Mouse (Mus musculus): ENCODE results near the gene Ica1. TPM values are rescaled to one million over a fixed set of nuclear protein-coding genes. Genes with fewer than 3 reads are reported as not detected.

Gene Ica1
- polyA plus RNA-seq, 1 experiment from 2014 or later, result 18.5 TPM

DNA sequence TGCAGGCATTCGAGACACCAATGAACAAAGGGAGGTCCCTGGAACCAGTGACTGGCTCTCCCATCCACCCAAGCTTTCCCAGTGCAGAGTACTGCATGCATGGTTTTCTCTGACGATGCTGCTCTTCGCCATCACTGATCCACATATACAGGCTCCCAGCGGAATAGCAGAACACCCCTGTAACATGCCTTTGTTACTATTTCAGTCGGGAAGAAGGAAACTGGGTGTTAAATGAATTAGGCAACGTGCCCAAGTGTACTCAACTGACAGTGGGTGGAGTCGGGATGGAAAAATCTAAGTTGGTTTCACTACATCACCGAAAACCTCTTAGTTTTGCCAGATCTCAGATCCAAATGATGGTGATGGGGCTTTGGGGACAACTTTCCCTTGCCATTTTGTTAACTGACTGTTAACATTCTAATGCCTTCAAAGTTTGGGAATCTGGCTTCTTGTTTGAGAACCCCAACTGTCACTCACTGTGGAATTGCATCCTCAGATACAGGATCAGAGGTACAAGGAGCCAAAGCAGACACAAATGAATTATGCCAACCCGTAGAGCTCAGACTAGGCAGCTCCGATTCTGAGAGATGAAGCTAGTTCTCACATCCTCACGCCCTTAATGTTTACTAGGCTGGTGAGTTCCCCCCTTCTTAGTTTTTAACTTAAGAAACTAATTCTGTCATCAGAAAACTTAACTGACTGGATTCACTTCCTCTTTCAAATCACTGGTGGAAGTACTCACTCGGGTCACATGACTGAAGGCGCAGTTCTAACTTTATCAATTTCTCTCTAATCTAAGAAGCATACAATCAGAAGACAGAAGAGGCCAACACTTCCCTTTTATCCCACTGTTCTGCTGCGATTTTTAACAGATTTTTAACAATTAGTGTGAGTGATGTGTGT is 91.4 kb downstream of the Ica1 start:
- Histone ChIP-seq H3K9ac (ENCODE audit: low read length) (no peak overlapping the region), H3K9me3 (ENCODE audit: control insufficient read depth, low read length) (no peaks in the 10 kb centered on the region), H3K27me3 (ENCODE audit: control insufficient read depth, insufficient read depth, low read length) (no peaks in the 10 kb centered on the region), H3K4me3 (ENCODE audit: low read depth, low read length) (no peak overlapping the region), H3K27ac (ENCODE audit: low read depth, low read length) (no peak overlapping the region), H3K4me1 (ENCODE audit: control insufficient read depth, insufficient read depth, low read length) (no peaks in the 10 kb centered on the region), H3K4me2 (ENCODE audit: low read depth) (no peak overlapping the region), H3K36me3 (ENCODE audit: control insufficient read depth, insufficient read depth, low read length) (no peaks in the 10 kb centered on the region)
- DNase-seq (ENCODE audit: low spot score), result no peak
- WGBS, result 90% methylated on average over 14 of the region's 14 CpGs
- ATAC-seq (ENCODE audit: insufficient read depth, low FRiP score, low TSS enrichment), result no peak

DNA sequence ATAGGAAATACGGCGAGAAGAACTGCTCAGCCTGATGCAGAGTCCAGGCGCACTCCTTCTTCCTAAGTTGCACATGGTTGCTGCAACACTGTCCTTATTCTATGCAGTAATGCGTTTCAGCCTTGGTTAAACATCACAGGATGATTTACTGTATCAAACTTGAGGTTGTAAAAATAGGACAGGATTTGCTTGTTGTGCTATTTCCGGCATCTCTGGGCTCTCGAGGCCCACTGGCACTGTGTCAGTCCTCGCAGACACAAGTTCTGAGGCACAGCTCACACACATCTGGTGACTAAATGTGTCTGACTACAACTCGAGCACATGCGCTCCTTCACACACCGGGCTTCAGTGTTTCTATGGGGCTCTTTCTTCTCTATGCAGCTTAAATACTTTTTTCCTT is 94.9 kb downstream of the Ica1 start:
- Histone ChIP-seq H3K4me3 (ENCODE audit: low read depth, low read length) (no peak overlapping the region), H3K27me3 (ENCODE audit: control insufficient read depth, insufficient read depth, low read length) (no peaks in the 10 kb centered on the region), H3K4me2 (ENCODE audit: low read depth) (no peak overlapping the region), H3K36me3 (ENCODE audit: control insufficient read depth, insufficient read depth, low read length) (no peaks in the 10 kb centered on the region), H3K27ac (ENCODE audit: low read depth, low read length) (no peak overlapping the region), H3K4me1 (ENCODE audit: control insufficient read depth, insufficient read depth, low read length) (no peaks in the 10 kb centered on the region), H3K9ac (ENCODE audit: low read length) (no peak overlapping the region), H3K9me3 (ENCODE audit: control insufficient read depth, low read length) (no peaks in the 10 kb centered on the region)
- ATAC-seq (ENCODE audit: insufficient read depth, low FRiP score, low TSS enrichment) (no peak), DNase-seq (ENCODE audit: low spot score) (no peak)
- WGBS, result 88% methylated on average over 10 of the region's 10 CpGs

DNA sequence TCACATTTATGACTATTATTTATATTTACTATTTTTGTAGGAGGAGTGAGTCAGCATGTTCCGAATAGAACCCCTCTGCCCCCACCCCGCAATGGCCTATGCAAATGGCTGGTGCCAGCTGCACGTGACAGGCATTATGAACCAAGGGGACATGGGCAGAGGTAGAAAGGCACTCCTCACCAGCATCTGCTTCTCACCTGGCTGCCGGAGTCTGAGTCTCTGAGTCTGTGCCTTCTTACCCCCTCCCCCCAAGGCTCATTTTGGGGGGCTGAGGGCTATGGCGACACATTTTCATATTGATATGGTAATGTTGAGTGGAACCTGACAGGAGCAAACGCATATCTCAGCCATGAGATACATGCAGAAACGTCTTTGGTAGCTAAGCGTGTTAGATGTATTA is 97.4 kb downstream of the Ica1 start:
- DNase-seq (ENCODE audit: low spot score) (no peak), ATAC-seq (ENCODE audit: insufficient read depth, low FRiP score, low TSS enrichment) (no peak)
- 90% methylated on average over 8 of the region's 8 CpGs for WGBS
- Histone ChIP-seq H3K36me3 (ENCODE audit: control insufficient read depth, insufficient read depth, low read length) (no peaks in the 10 kb centered on the region), H3K27me3 (ENCODE audit: control insufficient read depth, insufficient read depth, low read length) (no peaks in the 10 kb centered on the region), H3K9ac (ENCODE audit: low read length) (no peak overlapping the region), H3K27ac (ENCODE audit: low read depth, low read length) (no peak overlapping the region), H3K4me1 (ENCODE audit: control insufficient read depth, insufficient read depth, low read length) (no peaks in the 10 kb centered on the region), H3K4me2 (ENCODE audit: low read depth) (no peak overlapping the region), H3K4me3 (ENCODE audit: low read depth, low read length) (no peak overlapping the region), H3K9me3 (ENCODE audit: control insufficient read depth, low read length) (no peaks in the 10 kb centered on the region)

DNA sequence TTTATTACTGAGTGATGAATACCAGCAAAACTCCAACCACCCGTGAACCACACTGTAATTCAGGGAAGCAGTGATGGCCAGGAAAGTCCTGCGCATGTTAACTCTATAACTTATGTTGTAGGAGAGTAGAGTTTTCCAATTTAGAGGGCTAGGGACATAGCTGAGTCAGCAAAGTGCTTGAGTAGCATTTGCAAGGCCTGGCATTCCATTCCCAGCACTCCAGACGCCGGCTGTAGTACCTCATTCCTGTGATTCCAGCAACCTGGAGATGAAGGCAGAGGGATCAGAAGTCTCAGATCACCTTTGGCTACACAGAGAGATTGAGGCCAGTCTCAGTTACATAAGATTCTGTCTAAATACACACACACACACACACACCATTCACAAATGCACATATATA is 105.3 kb downstream of the Ica1 start:
- no peak for ATAC-seq (ENCODE audit: insufficient read depth, low FRiP score, low TSS enrichment)
- H3K4me3 ChIP-seq (ENCODE audit: low read depth, low read length), result no peak overlapping the region
- 90% methylated on average over 4 of the region's 4 CpGs for WGBS

DNA sequence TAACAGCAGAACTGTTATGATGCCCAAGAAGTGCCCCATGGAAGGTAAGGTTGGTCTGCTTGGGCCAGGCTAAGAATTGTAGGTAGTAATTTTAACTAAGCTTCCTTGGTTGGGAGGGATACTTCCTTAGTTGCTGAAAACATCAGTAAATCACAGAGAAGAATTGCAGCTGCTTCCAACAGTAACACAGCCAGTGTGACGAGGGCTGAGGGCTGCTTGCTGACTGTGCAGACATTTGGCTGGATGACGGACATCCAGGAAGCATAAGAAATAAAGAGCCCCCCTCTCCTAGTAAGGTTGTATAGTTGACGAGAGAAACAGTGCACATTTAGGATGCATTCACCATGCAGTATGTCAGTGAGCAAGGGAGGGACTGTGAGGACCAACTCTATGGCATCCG is 108.9 kb downstream of the Ica1 start:
- WGBS, result 70% methylated on average over 4 of the region's 4 CpGs

More for the DNA sequence above, 105.3 kb downstream of the Ica1 start:
- H3K9ac ChIP-seq (ENCODE audit: low read length), result no peak overlapping the region
- H3K9me3 ChIP-seq (ENCODE audit: control insufficient read depth, low read length), result no peaks in the 10 kb centered on the region
- no peaks in the 10 kb centered on the region for H3K27me3 ChIP-seq (ENCODE audit: control insufficient read depth, insufficient read depth, low read length)
- H3K4me2 ChIP-seq (ENCODE audit: low read depth), result no peak overlapping the region
- DNase-seq (ENCODE audit: low spot score), result no peak
- no peaks in the 10 kb centered on the region for H3K4me1 ChIP-seq (ENCODE audit: control insufficient read depth, insufficient read depth, low read length)
- H3K36me3 ChIP-seq (ENCODE audit: control insufficient read depth, insufficient read depth, low read length), result no peaks in the 10 kb centered on the region
- no peak overlapping the region for H3K27ac ChIP-seq (ENCODE audit: low read depth, low read length)

DNA sequence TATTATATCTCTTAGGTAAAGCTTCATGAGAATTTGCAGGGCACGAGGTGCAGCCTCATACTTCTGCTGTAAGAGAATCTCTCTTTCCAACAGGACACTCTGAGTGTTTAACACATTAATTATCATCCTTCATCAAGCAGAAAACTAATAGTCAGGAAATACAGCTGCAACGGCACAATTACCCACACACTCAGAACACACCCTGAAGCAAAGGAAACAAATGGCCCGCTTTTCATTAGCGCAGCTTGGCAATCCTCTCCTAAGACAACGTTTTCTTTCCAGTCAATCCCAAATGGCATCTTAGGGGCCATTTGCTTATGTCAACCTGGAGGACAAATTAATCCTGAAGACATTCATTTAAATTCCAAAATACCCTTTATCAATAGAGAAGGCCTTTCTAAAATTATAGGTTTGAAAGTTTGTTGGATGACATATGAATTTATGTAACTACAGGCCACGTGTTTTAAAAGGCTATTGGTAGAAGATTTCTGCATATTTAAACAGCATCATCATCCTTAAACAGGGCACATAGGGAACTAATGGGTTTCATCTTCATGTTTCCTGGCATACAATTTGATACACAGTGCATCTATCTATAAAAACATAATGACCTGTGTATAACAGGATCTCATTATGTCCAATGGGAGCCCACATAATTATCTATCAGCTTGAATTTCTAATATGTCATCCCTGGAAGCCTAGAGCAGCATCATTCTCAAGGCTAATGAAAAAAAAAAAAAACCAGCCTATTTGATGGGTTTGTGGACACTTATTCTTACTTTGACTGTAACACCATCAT is 110.1 kb downstream of the Ica1 start:
- DNase-seq (ENCODE audit: low spot score) (no peak), ATAC-seq (ENCODE audit: insufficient read depth, low FRiP score, low TSS enrichment) (no peak)
- Histone ChIP-seq H3K27me3 (ENCODE audit: control insufficient read depth, insufficient read depth, low read length) (no peaks in the 10 kb centered on the region), H3K9ac (ENCODE audit: low read length) (no peak overlapping the region), H3K27ac (ENCODE audit: low read depth, low read length) (no peak overlapping the region), H3K9me3 (ENCODE audit: control insufficient read depth, low read length) (no peaks in the 10 kb centered on the region), H3K4me2 (ENCODE audit: low read depth) (no peak overlapping the region), H3K4me1 (ENCODE audit: control insufficient read depth, insufficient read depth, low read length) (no peaks in the 10 kb centered on the region), H3K4me3 (ENCODE audit: low read depth, low read length) (no peak overlapping the region), H3K36me3 (ENCODE audit: control insufficient read depth, insufficient read depth, low read length) (no peaks in the 10 kb centered on the region)
- WGBS, result 67% methylated on average over 6 of the region's 6 CpGs

More for the DNA sequence above, 108.9 kb downstream of the Ica1 start:
- no peaks in the 10 kb centered on the region for H3K4me1 ChIP-seq (ENCODE audit: control insufficient read depth, insufficient read depth, low read length)
- ATAC-seq (ENCODE audit: insufficient read depth, low FRiP score, low TSS enrichment) (no peak), DNase-seq (ENCODE audit: low spot score) (no peak)
- no peaks in the 10 kb centered on the region for H3K9me3 ChIP-seq (ENCODE audit: control insufficient read depth, low read length)
- no peak overlapping the region for H3K27ac ChIP-seq (ENCODE audit: low read depth, low read length)
- H3K36me3 ChIP-seq (ENCODE audit: control insufficient read depth, insufficient read depth, low read length), result no peaks in the 10 kb centered on the region
- no peak overlapping the region for H3K4me2 ChIP-seq (ENCODE audit: low read depth)
- no peaks in the 10 kb centered on the region for H3K27me3 ChIP-seq (ENCODE audit: control insufficient read depth, insufficient read depth, low read length)
- H3K4me3 ChIP-seq (ENCODE audit: low read depth, low read length), result no peak overlapping the region
- H3K9ac ChIP-seq (ENCODE audit: low read length), result no peak overlapping the region

DNA sequence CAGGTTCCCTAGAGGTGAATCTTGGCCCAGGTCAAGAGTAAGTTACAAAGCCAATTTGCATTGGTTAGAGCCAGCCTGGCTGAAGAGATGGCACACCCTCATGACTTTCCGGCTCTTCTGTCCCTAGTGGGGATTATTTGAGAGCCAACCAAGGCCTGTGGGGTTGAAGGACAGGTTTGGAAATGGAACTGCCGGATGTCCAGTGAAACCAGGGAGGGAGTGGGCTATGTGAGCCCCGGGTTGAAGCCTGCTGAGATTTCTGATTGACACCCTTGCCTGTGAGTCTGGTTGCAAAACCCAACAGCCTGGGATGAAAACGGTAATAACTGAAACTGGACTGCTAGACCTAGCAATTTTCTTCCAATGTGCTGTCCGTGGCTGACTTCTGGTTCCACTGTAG is 112.5 kb downstream of the Ica1 start:
- 90% methylated on average over 5 of the region's 5 CpGs for WGBS
- Histone ChIP-seq H3K27me3 (ENCODE audit: control insufficient read depth, insufficient read depth, low read length) (no peaks in the 10 kb centered on the region), H3K36me3 (ENCODE audit: control insufficient read depth, insufficient read depth, low read length) (no peaks in the 10 kb centered on the region), H3K9ac (ENCODE audit: low read length) (no peak overlapping the region), H3K4me2 (ENCODE audit: low read depth) (no peak overlapping the region), H3K9me3 (ENCODE audit: control insufficient read depth, low read length) (no peaks in the 10 kb centered on the region), H3K27ac (ENCODE audit: low read depth, low read length) (no peak overlapping the region), H3K4me1 (ENCODE audit: control insufficient read depth, insufficient read depth, low read length) (0 out of 2 replicates have a peak, but pooled peaks cover 2% of the 10 kb centered on the region), H3K4me3 (ENCODE audit: low read depth, low read length) (no peak overlapping the region)
- ATAC-seq (ENCODE audit: insufficient read depth, low FRiP score, low TSS enrichment), result no peak
- no peak for DNase-seq (ENCODE audit: low spot score)

DNA sequence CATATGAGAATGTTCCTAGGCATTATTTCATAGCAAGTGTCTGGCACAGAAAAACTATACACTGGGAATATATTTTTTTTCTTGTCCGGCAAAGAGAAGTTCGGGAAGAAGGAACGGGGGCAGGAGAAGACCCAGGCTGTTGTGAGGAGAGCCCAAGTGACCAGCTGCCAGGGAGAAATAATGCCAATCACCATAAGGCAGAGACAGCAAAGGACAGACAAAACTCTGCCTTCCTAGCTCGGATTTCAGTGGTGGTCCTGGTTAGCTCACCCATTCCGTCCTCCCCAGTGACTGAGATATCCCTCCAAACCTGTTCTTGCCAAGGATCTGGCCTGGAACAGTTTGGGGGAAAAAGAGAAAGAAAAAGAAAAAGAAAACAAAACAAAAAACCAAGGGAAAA is 113.3 kb downstream of the Ica1 start:
- 0 out of 2 replicates have a peak, but pooled peaks cover 2% of the 10 kb centered on the region for H3K4me1 ChIP-seq (ENCODE audit: control insufficient read depth, insufficient read depth, low read length)
- H3K27ac ChIP-seq (ENCODE audit: low read depth, low read length), result no peak overlapping the region
- ATAC-seq (ENCODE audit: insufficient read depth, low FRiP score, low TSS enrichment) (no peak), DNase-seq (ENCODE audit: low spot score) (no peak)
- H3K27me3 ChIP-seq (ENCODE audit: control insufficient read depth, insufficient read depth, low read length), result no peaks in the 10 kb centered on the region
- H3K4me2 ChIP-seq (ENCODE audit: low read depth), result no peak overlapping the region
- no peak overlapping the region for H3K4me3 ChIP-seq (ENCODE audit: low read depth, low read length)
- no peaks in the 10 kb centered on the region for H3K9me3 ChIP-seq (ENCODE audit: control insufficient read depth, low read length)
- WGBS, result 88% methylated on average over 5 of the region's 5 CpGs
- H3K36me3 ChIP-seq (ENCODE audit: control insufficient read depth, insufficient read depth, low read length), result no peaks in the 10 kb centered on the region
- no peak overlapping the region for H3K9ac ChIP-seq (ENCODE audit: low read length)
